Mouse (Mus musculus): ENCODE measurements around the gene Slc9a8.

- no peak for TF ChIP-seq CTCF (IDR thresholded peaks at IDR 0.05; ENCODE audit: low read depth, low read length)
- TF ChIP-seq POLR2A (IDR thresholded peaks at IDR 0.05; ENCODE audit: borderline replicate concordance, low read depth, low read length): no peak
Observed at GRCm38 (mm10) chr2:167443411-167444193, 22.1 kb downstream of the Slc9a8 start.
